Mouse (Mus musculus) liver, embryonic 16.5 days (tissue): ENCODE data around the gene Selenok. TPM values are rescaled to one million over a fixed set of nuclear protein-coding genes. Genes with fewer than 3 reads are reported as not detected.
A peak's percentile ranks its signal among the peaks of the same experiment; 100 is the strongest.

Experiments used
- ATAC-seq: fragments of 200-750 bp; cut with Nextera tagmentation; 2 replicates; pipeline ENCODE4 v1.8.0; 2017; ENCODE audit warnings: low read depth, mild to moderate bottlenecking, moderate number of reproducible peaks, moderate library complexity
- H3K27ac ChIP-seq: fragments of 300-500 bp; sonication (generic); 2 replicates; pipeline ENCODE4 v1.5.1; 2014; ENCODE audit warnings: mild to moderate bottlenecking, low read length
- H3K27me3 ChIP-seq: fragments of 300-500 bp; sonication (generic); 2 replicates; pipeline ENCODE4 v1.6.1; 2014; ENCODE audit warnings: low read depth, low read length, mixed read lengths; ENCODE audit not compliant: control insufficient read depth, insufficient read depth
- H3K36me3 ChIP-seq: fragments of 300-500 bp; sonication (generic); 2 replicates; pipeline ENCODE4 v1.6.1; 2014; ENCODE audit warnings: mild to moderate bottlenecking; ENCODE audit not compliant: control insufficient read depth, insufficient read depth
- H3K4me1 ChIP-seq: fragments of 300-500 bp; sonication (generic); 2 replicates; pipeline ENCODE4 v1.6.1; 2014; ENCODE audit warnings: low read depth, low read length, mixed read lengths; ENCODE audit not compliant: control insufficient read depth
- H3K4me2 ChIP-seq: fragments of 300-500 bp; sonication (generic); 2 replicates; pipeline ENCODE4 v1.6.1; 2014; ENCODE audit warnings: low read depth, low read length, mixed read lengths
- H3K4me3 ChIP-seq: fragments of 300-500 bp; sonication (generic); 2 replicates; pipeline ENCODE4 v1.5.1; 2014; ENCODE audit warnings: low read depth, mild to moderate bottlenecking, low read length
- H3K9ac ChIP-seq: fragments of 300-500 bp; sonication (generic); 2 replicates; pipeline ENCODE4 v1.6.1; 2014; ENCODE audit warnings: low read depth, low read length
- H3K9me3 ChIP-seq: fragments of 300-500 bp; sonication (generic); replicated peaks from 2 replicates; pipeline ENCODE4 v1.6.1; 2016; ENCODE audit warnings: low read length; ENCODE audit not compliant: control insufficient read depth
- WGBS: fragments of 180-500 bp; shearing (Covaris S2); extraction: QIAGEN DNeasy Blood & Tissue Kit; methylation state at CpG from one replicate; pipeline ENCODE4 v1.1.7; 2014; ENCODE audit not compliant: insufficient replicate concordance; 5-methylcytosine and 5-hydroxymethylcytosine counted together
- polyA plus RNA-seq: library from polyadenylated mRNA; unstranded; fragments of >200 nt; fragmentation: Nextera tagmentation; extraction: Ambion mirVana; gene quantifications from 2 replicates; pipeline ENCODE4 v1.2.1, GENCODE M21; 2015

Selenok gene
- polyA plus RNA-seq, 1 experiment from 2014 or later: 154 TPM

DNA sequence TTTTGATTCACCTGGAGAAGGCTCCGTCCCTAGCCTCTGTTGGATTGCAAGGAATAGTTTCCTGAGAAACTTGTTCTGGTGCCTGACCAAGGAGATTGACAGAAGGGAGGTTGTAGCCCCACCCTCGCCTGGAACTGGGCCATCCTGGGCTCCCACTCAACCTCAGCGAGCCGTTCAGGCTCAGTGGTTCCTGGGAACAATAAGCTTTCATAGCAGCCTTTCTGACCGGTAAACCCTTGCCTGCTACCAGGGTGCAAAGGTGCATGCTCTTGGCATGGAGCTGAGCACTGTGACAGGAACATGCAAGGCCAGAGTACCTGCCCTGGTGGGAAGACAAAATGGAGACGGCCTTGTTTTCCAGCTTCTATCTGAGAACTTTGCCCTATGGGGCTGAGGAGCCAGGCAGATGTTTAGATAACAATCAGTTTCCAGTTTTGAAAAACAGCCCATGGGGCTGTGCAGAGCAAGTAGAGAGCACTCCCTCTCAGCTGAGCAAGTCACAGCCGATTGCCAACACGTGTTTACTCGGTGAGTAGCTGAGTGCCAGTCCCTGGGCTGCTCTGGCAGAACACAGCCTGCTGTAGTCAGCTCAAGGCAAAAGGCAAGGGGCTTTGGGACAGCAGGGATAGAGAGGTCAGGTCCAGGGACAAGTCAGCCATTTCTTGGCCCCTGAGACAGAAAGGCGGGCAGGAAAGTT, 41.9 kb downstream of the Selenok start:
- Histone ChIP-seq H3K27me3 (peaks cover 15% of the 10 kb centered on the region), H3K27ac (peak overlapping the region; percentile 62), H3K4me3 (peak overlapping the region; percentile 54), H3K9ac (no peak overlapping the region), H3K4me1 (peaks cover 4% of the 10 kb centered on the region; the same call in 1 of the 2 replicates), H3K9me3 (no peaks in the 10 kb centered on the region), H3K4me2 (peak overlapping the region; percentile 54), H3K36me3 (no peaks in the 10 kb centered on the region)
- WGBS: 54% methylated on average over 10 of the region's 10 CpGs
- ATAC-seq: peak; percentile 45

DNA sequence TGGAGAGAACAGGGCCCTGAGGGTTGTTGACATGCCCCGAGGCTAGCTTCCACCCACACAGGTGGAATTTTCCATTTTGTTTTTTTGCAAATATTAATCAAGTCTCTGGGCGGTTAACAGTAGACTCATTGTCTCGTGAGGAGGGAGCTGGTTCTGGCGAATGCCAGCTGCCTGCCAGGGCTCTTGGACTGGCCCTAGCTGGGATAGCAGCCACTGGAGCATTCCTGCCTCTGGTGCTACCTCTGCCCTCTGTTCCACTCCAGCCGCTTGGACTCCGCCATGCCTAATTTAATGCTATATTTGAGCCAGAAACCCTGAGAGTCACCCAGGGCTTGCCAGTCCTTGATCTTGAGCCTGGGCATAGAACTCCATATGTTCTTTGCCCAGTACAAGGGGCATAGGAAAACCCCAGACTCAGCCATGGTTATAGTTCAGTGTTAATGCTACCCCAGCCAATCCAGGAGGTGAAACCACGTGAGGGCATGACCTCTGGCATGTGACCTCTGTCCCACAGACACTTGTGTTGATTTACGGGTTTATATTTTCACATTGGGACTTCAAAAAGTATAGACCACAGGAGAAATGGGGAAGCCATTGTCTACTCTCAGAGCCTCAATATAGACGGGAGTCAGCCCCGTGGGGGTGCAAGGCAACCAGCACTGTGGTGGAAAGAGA, 43.9 kb downstream of the Selenok start:
- no peaks in the 10 kb centered on the region for H3K36me3 ChIP-seq
- no peak overlapping the region for H3K27ac ChIP-seq
- no peak overlapping the region for H3K4me2 ChIP-seq
- no peak for ATAC-seq
- no peak overlapping the region for H3K9ac ChIP-seq
- peaks cover 15% of the 10 kb centered on the region for H3K27me3 ChIP-seq
- H3K9me3 ChIP-seq: no peaks in the 10 kb centered on the region
- 56% methylated on average over 10 of the region's 10 CpGs for WGBS
- no peak overlapping the region for H3K4me3 ChIP-seq
- H3K4me1 ChIP-seq: peaks cover 4% of the 10 kb centered on the region; the same call in 1 of the 2 replicates

DNA sequence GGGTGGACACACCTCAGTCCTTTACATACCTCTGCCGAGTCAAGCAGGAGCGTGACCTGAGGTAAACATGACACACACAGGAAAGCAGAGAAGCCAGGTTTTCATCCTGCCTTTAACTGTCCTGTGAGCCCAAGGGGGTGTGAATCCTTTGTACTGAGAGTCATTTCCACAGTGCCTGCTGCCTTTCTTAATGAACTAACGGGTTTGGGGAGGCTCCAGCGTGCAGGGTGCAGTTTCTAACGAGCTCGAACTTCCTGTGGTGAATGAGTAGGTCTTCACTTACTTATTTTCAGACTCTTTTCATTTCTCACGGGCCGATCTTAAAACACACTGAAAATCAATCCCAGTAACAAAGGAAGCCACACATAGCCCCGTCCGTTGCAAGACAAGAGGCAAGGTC, 46.4 kb downstream of the Selenok start:
- no peak for ATAC-seq
- no peak overlapping the region for H3K4me3 ChIP-seq
- no peak overlapping the region for H3K27ac ChIP-seq
- no peak overlapping the region for H3K9ac ChIP-seq
- no peaks in the 10 kb centered on the region for H3K36me3 ChIP-seq
- H3K27me3 ChIP-seq: peaks cover 1% of the 10 kb centered on the region
- WGBS: 37% methylated on average over 10 of the region's 10 CpGs
- H3K4me2 ChIP-seq: no peak overlapping the region
- H3K9me3 ChIP-seq: no peaks in the 10 kb centered on the region
- peaks cover 4% of the 10 kb centered on the region; the same call in 1 of the 2 replicates for H3K4me1 ChIP-seq

DNA sequence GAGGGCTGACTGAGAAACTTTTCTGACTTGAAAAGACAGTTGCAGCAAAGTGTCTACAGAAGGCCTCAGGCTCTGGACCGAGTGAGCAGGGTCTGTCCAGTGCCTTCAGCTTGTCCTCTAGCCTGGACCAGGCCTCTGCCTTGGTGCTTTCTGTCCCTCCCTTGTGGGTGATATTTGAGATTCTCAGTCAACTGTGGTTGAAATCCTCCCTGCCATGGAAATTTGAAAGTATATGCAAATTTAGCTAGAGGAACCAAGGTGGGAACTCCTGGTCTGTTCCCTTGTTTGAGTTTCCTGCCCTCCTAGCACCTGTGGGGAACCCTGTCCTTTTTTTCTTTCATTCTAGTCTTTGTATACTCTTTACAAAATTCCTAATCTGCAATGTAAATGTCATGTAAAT, 46.9 kb downstream of the Selenok start:
- H3K4me2 ChIP-seq: no peak overlapping the region
- no peaks in the 10 kb centered on the region for H3K27me3 ChIP-seq
- no peaks in the 10 kb centered on the region for H3K9me3 ChIP-seq
- no peak overlapping the region for H3K4me3 ChIP-seq
- H3K36me3 ChIP-seq: no peaks in the 10 kb centered on the region
- ATAC-seq: no peak
- no peak overlapping the region for H3K9ac ChIP-seq
- H3K27ac ChIP-seq: no peak overlapping the region
- WGBS: 47% methylated on average over 1 of the region's 1 CpGs
- H3K4me1 ChIP-seq: peaks cover 4% of the 10 kb centered on the region; the same call in 1 of the 2 replicates

DNA sequence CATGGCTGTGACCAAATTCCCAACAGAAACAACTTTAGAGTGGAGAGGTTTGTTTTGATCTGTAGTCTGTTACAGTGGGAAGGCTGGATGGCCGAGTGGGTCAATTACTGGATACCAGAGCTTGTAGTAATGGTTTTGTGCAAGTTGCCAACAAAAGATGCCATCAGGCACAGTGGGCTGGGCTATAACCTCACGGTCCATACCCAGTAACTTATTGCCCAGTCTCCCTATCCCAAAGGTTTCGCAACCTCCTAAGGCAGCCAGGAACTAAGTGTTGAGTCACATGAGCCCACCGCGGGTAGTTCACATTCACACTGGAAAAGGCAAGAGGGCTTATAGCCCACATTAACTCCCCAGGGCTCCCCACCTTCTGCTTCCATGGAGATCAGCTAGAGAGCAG, 48.6 kb downstream of the Selenok start:
- Histone ChIP-seq H3K4me2 (no peak overlapping the region), H3K9me3 (no peaks in the 10 kb centered on the region), H3K27me3 (no peaks in the 10 kb centered on the region), H3K27ac (no peak overlapping the region), H3K4me1 (peaks cover 4% of the 10 kb centered on the region; the same call in 1 of the 2 replicates), H3K36me3 (no peaks in the 10 kb centered on the region), H3K9ac (no peak overlapping the region), H3K4me3 (no peak overlapping the region)
- no peak for ATAC-seq
- 61% methylated on average over 5 of the region's 5 CpGs for WGBS

DNA sequence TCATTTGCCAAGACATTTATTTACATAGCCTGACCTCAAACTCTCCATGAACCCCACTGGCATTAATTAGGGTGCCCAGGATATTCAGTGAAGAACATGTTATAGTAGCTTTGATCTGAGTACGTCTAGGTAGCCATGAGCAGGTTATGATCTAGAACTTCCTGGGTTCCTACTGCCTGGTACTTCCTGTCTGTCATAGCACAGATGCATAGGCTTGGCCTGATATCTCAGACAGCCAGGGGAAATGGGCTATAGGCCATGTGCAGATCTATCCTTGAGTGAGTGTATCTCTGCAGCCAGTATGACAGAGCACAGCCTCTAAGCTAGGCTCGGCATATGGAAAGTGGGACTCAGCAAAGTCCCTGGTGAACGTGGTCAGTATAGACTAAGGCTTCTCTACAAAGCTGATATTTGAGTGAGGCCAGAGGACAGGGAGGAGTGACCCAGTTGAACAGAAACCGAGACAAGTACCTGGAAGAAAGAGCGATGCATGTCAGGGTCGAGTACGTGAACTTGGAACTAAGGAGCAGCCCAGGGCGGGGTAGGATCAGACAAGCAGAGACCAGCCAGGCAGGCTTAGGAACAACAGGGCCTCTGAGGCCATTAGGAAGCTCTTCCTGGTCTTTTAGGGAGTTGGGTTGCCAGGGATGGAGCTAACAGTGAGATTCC, 49.8 kb downstream of the Selenok start:
- no peak overlapping the region for H3K4me2 ChIP-seq
- no peak for ATAC-seq
- H3K4me3 ChIP-seq: no peak overlapping the region
- H3K9ac ChIP-seq: no peak overlapping the region
- 68% methylated on average over 8 of the region's 8 CpGs for WGBS
- no peak overlapping the region for H3K27ac ChIP-seq
- H3K4me1 ChIP-seq: no peaks in the 10 kb centered on the region
- H3K27me3 ChIP-seq: no peaks in the 10 kb centered on the region
- H3K9me3 ChIP-seq: no peaks in the 10 kb centered on the region
- no peaks in the 10 kb centered on the region for H3K36me3 ChIP-seq

DNA sequence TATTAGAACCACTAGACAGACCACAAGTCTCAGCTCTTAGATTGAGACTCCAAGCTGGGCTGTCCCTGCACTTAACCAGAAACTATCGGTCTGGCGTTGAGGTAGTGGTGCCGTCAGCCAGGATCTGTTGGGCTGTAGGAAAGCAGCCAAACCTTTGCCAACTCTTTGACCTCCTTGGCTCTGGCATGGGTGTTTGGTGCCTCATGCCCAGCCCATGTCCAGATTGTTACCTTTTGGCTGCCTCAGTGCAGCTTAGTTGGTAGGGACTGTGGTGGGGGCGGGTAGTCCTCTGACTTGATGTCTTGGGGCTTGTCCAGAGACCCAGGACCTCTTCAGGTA, 50.3 kb downstream of the Selenok start:
- no peak overlapping the region for H3K4me2 ChIP-seq
- no peaks in the 10 kb centered on the region for H3K27me3 ChIP-seq
- no peaks in the 10 kb centered on the region for H3K9me3 ChIP-seq
- no peaks in the 10 kb centered on the region for H3K4me1 ChIP-seq
- WGBS: 75% methylated on average over 4 of the region's 4 CpGs
- no peak overlapping the region for H3K4me3 ChIP-seq
- H3K9ac ChIP-seq: no peak overlapping the region
- no peak for ATAC-seq
- H3K27ac ChIP-seq: no peak overlapping the region
- H3K36me3 ChIP-seq: no peaks in the 10 kb centered on the region

DNA sequence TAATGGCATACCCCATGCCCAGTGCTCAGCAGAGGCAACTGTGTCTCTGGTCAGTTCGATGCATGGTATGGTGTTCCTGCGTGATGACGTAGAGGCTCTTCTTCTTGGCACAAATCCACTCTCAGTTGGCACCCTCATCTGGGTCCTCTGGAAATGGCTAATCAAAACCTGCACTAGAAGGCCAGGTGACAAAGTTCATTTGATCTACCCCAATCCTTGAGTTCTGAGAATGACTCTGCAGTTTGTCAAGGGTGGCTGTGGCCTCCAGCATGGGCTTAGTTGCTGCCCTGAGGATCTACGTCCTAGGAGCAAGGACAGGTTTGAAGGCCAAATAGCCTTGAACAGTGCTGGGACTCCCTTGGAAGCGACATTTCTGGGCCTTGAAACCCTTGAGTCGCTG, 50.7 kb downstream of the Selenok start:
- 68% methylated on average over 6 of the region's 6 CpGs for WGBS
- no peak overlapping the region for H3K4me2 ChIP-seq

DNA sequence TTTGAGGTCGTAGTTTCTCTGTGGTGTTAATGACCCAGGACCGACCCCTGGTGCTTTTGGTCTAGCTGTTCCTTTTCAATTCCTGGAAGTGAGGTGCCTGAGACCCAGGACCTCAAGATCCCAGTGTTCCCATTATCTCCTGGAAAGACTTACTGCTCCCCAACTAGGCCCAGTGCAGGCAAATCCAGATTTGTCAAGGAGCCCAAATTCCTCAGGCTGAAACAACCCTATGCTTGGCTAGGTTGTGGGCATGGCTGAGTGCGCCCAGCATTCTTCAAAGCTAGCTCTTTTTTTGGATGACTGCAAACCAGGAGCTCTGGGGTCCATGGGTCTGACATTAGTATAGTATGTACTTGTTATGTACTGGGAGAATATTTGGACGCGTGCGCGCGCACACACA, 51.3 kb downstream of the Selenok start:
- H3K4me1 ChIP-seq: no peaks in the 10 kb centered on the region
- no peak for ATAC-seq
- H3K9ac ChIP-seq: no peak overlapping the region

More for the DNA sequence above, 50.7 kb downstream of the Selenok start:
- ATAC-seq: no peak
- no peaks in the 10 kb centered on the region for H3K36me3 ChIP-seq
- no peak overlapping the region for H3K4me3 ChIP-seq
- no peaks in the 10 kb centered on the region for H3K27me3 ChIP-seq
- H3K9ac ChIP-seq: no peak overlapping the region
- no peak overlapping the region for H3K27ac ChIP-seq
- no peaks in the 10 kb centered on the region for H3K4me1 ChIP-seq
- no peaks in the 10 kb centered on the region for H3K9me3 ChIP-seq

More for the DNA sequence above, 51.3 kb downstream of the Selenok start:
- Histone ChIP-seq H3K27ac (no peak overlapping the region), H3K4me3 (no peak overlapping the region), H3K4me2 (no peak overlapping the region), H3K27me3 (no peaks in the 10 kb centered on the region), H3K36me3 (no peaks in the 10 kb centered on the region), H3K9me3 (no peaks in the 10 kb centered on the region)
- 75% methylated on average over 8 of the region's 8 CpGs for WGBS
